Mouse (Mus musculus): Measurements from ENCODE around the gene Ptprd.

DNA sequence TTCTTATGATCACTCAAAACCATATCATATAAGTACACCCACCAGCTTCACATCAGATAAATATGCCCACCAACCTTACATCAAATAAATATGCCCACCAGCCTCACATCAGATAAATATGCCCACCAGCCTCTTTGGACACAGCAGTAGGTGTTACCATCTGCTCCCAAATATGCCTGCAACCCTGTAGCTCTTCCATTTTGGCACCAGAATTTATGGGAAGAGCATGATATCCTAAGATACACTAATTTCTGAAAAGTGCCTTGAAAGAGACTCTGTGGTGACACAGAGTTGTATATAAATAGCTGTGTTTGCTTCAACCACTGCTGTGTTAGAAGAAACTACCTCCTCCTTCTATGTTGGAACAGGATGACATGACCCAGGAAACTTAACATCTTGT is 1538.5 kb downstream of the Ptprd start:
- TF ChIP-seq CTCF (IDR thresholded peaks at IDR 0.05; ENCODE audit: low read depth, low read length) (no peak), TAL1 (conservative IDR thresholded peaks at IDR 0.05; ENCODE audit: low read depth, low read length) (no peak), GATA1 (IDR thresholded peaks at IDR 0.05; ENCODE audit: borderline replicate concordance, low read length) (no peak)

All from G1E (cell line).